Mouse (Mus musculus) liver, embryonic 14.5 days (tissue): ENCODE data around the gene Nup133.

Experiments
- CTCF ChIP-seq: IDR thresholded peaks from 2 replicates; pipeline ENCODE4 v1.5.1; 2016; ENCODE audit warnings: antibody characterized with exemption, low read depth, control low read depth
- EP300 ChIP-seq: IDR thresholded peaks from 2 replicates; pipeline ENCODE4 v1.6.1; 2016; ENCODE audit warnings: antibody characterized with exemption, low read depth

DNA sequence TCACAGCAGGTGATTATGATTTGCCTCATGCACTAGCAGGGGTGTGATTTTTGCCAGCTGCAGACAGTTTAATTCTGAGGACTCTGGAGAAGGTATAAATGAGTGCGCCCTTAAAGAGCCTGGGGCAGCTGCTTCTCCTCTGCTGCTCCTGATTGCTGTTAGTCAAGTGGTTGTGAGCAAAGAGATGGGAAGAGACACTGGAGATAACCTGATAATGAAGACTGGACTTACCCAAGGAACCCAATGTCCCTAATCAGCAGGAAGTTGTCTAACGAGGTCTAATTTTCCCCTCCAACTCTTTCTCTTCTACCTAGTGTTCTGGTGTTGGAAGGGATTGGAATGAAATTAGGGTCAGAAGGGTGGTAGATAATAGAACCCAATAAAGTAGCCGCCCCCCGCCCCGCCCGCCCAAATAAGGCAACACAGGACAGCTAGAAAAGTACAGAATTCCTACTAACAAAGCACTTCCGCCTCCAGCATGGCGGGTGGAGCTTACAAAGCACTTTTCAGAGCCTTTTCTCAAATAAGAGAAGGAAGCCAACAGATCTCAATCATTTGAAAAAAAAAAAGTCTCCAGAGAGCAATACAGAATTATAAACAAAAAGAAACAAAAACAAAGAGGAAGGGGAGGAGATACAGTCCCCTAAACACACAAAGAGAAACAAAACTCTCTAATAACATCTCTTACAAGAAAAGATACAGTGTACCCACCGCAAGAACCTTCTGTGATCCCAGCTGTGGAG is 94.2 kb downstream of the Nup133 start:
- TF ChIP-seq CTCF = no peak
- TF ChIP-seq EP300 = no peak
